Mouse (Mus musculus): ENCODE measurements at regions not wholly inside any gene's neighbourhood (a gene's known extent, or its start where the extent isn't known, plus 50 kb on each side); places are given as distances from the start of the nearest gene placed in this dataset.
"Not testable (repeated sequence)": the region's sequence is repeated elsewhere in the genome, so short reads cannot be mapped to it uniquely, and the experiment has no call there.

- not testable (repeated sequence) for TF ChIP-seq CHD1 (IDR thresholded peaks at IDR 0.05; ENCODE audit: low read depth, low read length); ZMIZ1 (IDR thresholded peaks at IDR 0.05; ENCODE audit: low read depth, low read length); USF2 (IDR thresholded peaks at IDR 0.05; ENCODE audit: borderline replicate concordance in 1 of 2, insufficient read depth in 1 of 2, low read depth in 1 of 2, low read length in 2 of 2)
Observed at GRCm38 (mm10) chr12:29367741-29368106, 160.5 kb upstream of the Myt1l start.

Data from MEL (cell line).